Mouse (Mus musculus): ENCODE data around the gene Gm20869. TPM values are rescaled to one million over a fixed set of nuclear protein-coding genes. Genes with fewer than 3 reads are reported as not detected.
"Not testable (repeated sequence)": the region's sequence is repeated elsewhere in the genome, so short reads cannot be mapped to it uniquely, and the experiment has no call there.

Gene Gm20869
- not detected for polyA plus RNA-seq (2017; shearing (Covaris generic))

- ATAC-seq: not testable (repeated sequence)
These were observed at the start of gene Gm20869 for GRCm38 (mm10) chrY:71469149-71469548. TSS of gene Gm20869 (plus strand) at chrY:71469449.

Other genes starting within 250 kb of the Gm20869 start
- gene Gm20870, start 222.6 kb downstream of the Gm20869 start, polyA plus RNA-seq (2017; shearing (Covaris generic)): not detected